Mouse (Mus musculus): Measurements from ENCODE around the gene Caskin2. TPM values are rescaled to one million over a fixed set of nuclear protein-coding genes. Genes with fewer than 3 reads are reported as not detected.

The Caskin2 gene
- total and polyA plus RNA-seq, 3 experiments: 2.9 to 8.2 (median 6.4) TPM

DNA sequence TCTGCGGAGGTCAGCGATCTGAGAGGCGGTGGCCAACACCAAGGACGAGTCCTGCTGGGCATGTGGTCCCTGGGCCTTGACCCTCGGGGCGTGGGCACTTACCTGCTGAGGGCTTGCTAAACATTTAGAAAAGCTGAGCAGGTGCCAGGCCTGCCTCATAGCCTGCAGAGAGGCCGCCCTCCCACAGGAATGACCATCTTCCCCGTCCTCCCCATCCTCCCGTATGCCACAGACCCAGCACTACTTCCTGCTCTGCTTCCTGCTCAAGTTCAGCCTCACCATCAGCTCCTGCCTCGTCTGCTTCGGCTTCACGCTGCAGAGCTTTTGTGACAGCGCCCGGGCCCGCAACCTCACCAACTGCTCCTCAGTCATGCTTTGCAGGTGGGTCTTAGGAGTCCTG, 16.5 kb downstream of the Caskin2 start:
- dilution Hi-C loops (cut with MboI; ENCODE audit: extremely low pct_ligation_motif_present, extremely low pct_unique_long_range_greater_than_20kb, low sequenced_read_pairs) (no loop called here), in situ Hi-C loops (cut with MboI; ENCODE audit: low pct_ligation_motif_present, low pct_unique_long_range_greater_than_20kb, low sequenced_read_pairs) (no loop called here)
- Histone ChIP-seq H3K79me2 (replicated peaks; ENCODE audit: control insufficient read depth, extremely low read depth, insufficient read depth, poor library complexity, severe bottlenecking) (no peaks in the 10 kb centered on the region), H3K36me3 (replicated peaks in 1 of 2; ENCODE audit: control insufficient read depth in 1 of 2, insufficient read depth in 1 of 2, low read length in 1 of 2) (peaks cover 91 to 99% of the 10 kb centered on the region in 2 experiments), H3K4me1 (ENCODE audit: control insufficient read depth in 1 of 2, insufficient read depth in 2 of 2) (no peaks in the 10 kb centered on the region), H3K27ac (ENCODE audit: insufficient read depth, low read depth) (no peak overlapping the region), H3K4me3 (replicated peaks in 1 of 3; ENCODE audit: low read depth in 2 of 3, low read length in 2 of 3, poor library complexity in 1 of 3) (no peak overlapping the region), H3K9me3 (replicated peaks; ENCODE audit: low read length) (no peaks in the 10 kb centered on the region), H3K4me2 (ENCODE audit: insufficient read depth, low read depth, poor library complexity, severe bottlenecking) (no peak overlapping the region), H3K9ac (ENCODE audit: insufficient read depth, low read depth) (no peak overlapping the region), H3K27me3 (replicated peaks) (no peaks in the 10 kb centered on the region)
- no peak for DNase-seq (ENCODE audit: extremely low read depth)
- no peak for TF ChIP-seq ETS1 (conservative IDR thresholded peaks at IDR 0.05; ENCODE audit: low read depth, low read length)
- TF ChIP-seq ELF1 (IDR thresholded peaks at IDR 0.05; ENCODE audit: low read depth, low read length): no peak
- TF ChIP-seq EP300 (IDR thresholded peaks at IDR 0.05; ENCODE audit: low read length): no peak
- no peak for TF ChIP-seq TBP (conservative IDR thresholded peaks at IDR 0.05; ENCODE audit: low read depth, low read length)
- no peak for TF ChIP-seq MAZ (IDR thresholded peaks at IDR 0.05; ENCODE audit: low read depth, low read length)
- TF ChIP-seq TCF12 (IDR thresholded peaks at IDR 0.05; ENCODE audit: low read depth, low read length): no peak
- TF ChIP-seq SIN3A (IDR thresholded peaks at IDR 0.05; ENCODE audit: low read length): no peak
- no peak for TF ChIP-seq MXI1 (IDR thresholded peaks at IDR 0.05; ENCODE audit: low read depth, low read length)
- no peak for TF ChIP-seq USF1 (IDR thresholded peaks at IDR 0.05; ENCODE audit: low read depth, low read length)
- no peak for TF ChIP-seq PAX5 (IDR thresholded peaks at IDR 0.05; ENCODE audit: low read length)
- no peak for TF ChIP-seq CHD2 (IDR thresholded peaks at IDR 0.05; ENCODE audit: low read length)
- TF ChIP-seq ZC3H11A (IDR thresholded peaks at IDR 0.05; ENCODE audit: low read depth, low read length): no peak
- no peak for TF ChIP-seq MEF2A (IDR thresholded peaks at IDR 0.05; ENCODE audit: borderline replicate concordance, low read depth, low read length)
- no peak for TF ChIP-seq HCFC1 (IDR thresholded peaks at IDR 0.05; ENCODE audit: low read depth, low read length)
- TF ChIP-seq ZKSCAN1 (IDR thresholded peaks at IDR 0.05; ENCODE audit: borderline replicate concordance, low read depth, low read length): no peak
- no peak for TF ChIP-seq JUND (conservative IDR thresholded peaks at IDR 0.05; ENCODE audit: low read depth, low read length)
- no peak for TF ChIP-seq MYC (IDR thresholded peaks at IDR 0.05; ENCODE audit: low read depth, low read length)
- TF ChIP-seq POLR2A (IDR thresholded peaks at IDR 0.05; ENCODE audit: low read depth, low read length): no peak

DNA sequence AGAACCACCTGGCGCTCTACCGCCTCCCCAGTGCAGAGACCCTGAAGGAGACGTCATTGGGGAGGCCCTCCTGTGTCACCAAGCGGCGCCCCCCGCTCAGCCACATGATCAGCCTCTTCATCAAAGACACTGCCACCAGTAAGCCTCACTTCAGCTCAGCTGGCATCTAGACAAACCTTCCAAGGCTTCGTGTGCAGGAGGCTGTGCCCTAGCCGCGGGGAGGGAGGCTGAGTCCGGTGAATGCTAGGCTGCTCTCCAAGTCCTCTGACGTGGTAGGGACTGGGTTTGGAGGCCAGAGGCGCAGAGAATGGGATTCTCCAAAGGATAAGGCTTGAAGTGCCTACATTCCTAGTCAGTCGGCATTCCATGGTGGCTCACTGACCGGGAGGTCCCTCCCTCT, 21.1 kb downstream of the Caskin2 start:
- no peaks in the 10 kb centered on the region for H3K4me1 ChIP-seq (ENCODE audit: control insufficient read depth in 1 of 2, insufficient read depth in 2 of 2)
- H3K27me3 ChIP-seq (replicated peaks): no peaks in the 10 kb centered on the region
- H3K9me3 ChIP-seq (replicated peaks; ENCODE audit: low read length): no peaks in the 10 kb centered on the region
- H3K27ac ChIP-seq (ENCODE audit: insufficient read depth, low read depth): no peak overlapping the region
- H3K4me2 ChIP-seq (ENCODE audit: insufficient read depth, low read depth, poor library complexity, severe bottlenecking): no peak overlapping the region
- no peaks in the 10 kb centered on the region for H3K79me2 ChIP-seq (replicated peaks; ENCODE audit: control insufficient read depth, extremely low read depth, insufficient read depth, poor library complexity, severe bottlenecking)
- TF ChIP-seq NRF1 (IDR thresholded peaks at IDR 0.05; ENCODE audit: low read depth, low read length) (no peak), CTCF (conservative IDR thresholded peaks at IDR 0.05 in 1 of 2, IDR thresholded peaks at IDR 0.05 in 1 of 2; ENCODE audit: low read depth in 2 of 2, low read length in 2 of 2) (no peak), MYC (IDR thresholded peaks at IDR 0.05; ENCODE audit: low read depth, low read length) (no peak), TBP (conservative IDR thresholded peaks at IDR 0.05; ENCODE audit: low read depth, low read length) (no peak), SMC3 (IDR thresholded peaks at IDR 0.05; ENCODE audit: low read depth, low read length) (no peak), RCOR1 (conservative IDR thresholded peaks at IDR 0.05; ENCODE audit: low read depth, low read length) (no peak), KAT2A (IDR thresholded peaks at IDR 0.05; ENCODE audit: insufficient replicate concordance, low read length) (no peak), JUND (conservative IDR thresholded peaks at IDR 0.05; ENCODE audit: low read depth, low read length) (no peak), ZC3H11A (IDR thresholded peaks at IDR 0.05; ENCODE audit: low read depth, low read length) (no peak), CHD2 (IDR thresholded peaks at IDR 0.05; ENCODE audit: low read length) (no peak), ZKSCAN1 (IDR thresholded peaks at IDR 0.05; ENCODE audit: borderline replicate concordance, low read depth, low read length) (no peak), RAD21 (IDR thresholded peaks at IDR 0.05; ENCODE audit: low read depth, low read length) (no peak)
- dilution Hi-C loops (cut with MboI; ENCODE audit: extremely low pct_ligation_motif_present, extremely low pct_unique_long_range_greater_than_20kb, low sequenced_read_pairs): no loop called here
- no peak for DNase-seq (ENCODE audit: extremely low read depth)
- no peak overlapping the region for H3K9ac ChIP-seq (ENCODE audit: insufficient read depth, low read depth)
- H3K4me3 ChIP-seq (replicated peaks in 1 of 3; ENCODE audit: low read depth in 2 of 3, low read length in 2 of 3, poor library complexity in 1 of 3): no peak overlapping the region
- H3K36me3 ChIP-seq (replicated peaks in 1 of 2; ENCODE audit: control insufficient read depth in 1 of 2, insufficient read depth in 1 of 2, low read length in 1 of 2): peaks cover 83 to 95% of the 10 kb centered on the region in 2 experiments
- in situ Hi-C loops (cut with MboI; ENCODE audit: low pct_ligation_motif_present, low pct_unique_long_range_greater_than_20kb, low sequenced_read_pairs): no loop called here

Measured in CH12.LX (cell line).